Mouse (Mus musculus) 416B (cell line): Measurements from ENCODE around the gene Plaur.
"Not testable (repeated sequence)": the region's sequence is repeated elsewhere in the genome, so short reads cannot be mapped to it uniquely, and the experiment has no call there.

Experiments
- DNase-seq: peaks from one replicate; pipeline ENCODE4 v3.0.0; 2011; ENCODE audit warnings: low read depth

Plaur gene

DNA sequence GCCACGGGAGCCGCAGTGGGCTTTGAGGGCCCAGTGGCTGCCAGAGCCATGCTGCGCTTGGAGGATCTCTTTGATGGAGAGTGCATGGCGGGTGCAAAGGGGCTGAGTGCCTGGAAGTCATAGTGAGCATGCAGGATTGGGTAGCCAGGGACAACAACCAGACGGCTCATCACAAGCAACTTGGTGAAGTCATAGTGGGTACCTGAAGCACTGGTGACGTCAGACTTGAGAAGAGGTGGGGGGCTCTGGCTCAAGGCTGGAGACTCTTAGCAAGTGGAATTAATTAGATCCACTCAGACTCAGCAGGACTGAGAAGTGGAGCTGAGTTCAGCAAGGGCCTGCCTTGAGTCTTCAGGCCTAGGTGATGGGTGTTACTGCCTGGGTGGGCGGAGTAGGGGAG, 50.1 kb downstream of the Plaur start, which contains the start of gene AC161166.1:
AC161166.1 (minus strand) TSS at position 101 of the 400 bp plus-strand sequence.
- DNase-seq, result no peak

DNA sequence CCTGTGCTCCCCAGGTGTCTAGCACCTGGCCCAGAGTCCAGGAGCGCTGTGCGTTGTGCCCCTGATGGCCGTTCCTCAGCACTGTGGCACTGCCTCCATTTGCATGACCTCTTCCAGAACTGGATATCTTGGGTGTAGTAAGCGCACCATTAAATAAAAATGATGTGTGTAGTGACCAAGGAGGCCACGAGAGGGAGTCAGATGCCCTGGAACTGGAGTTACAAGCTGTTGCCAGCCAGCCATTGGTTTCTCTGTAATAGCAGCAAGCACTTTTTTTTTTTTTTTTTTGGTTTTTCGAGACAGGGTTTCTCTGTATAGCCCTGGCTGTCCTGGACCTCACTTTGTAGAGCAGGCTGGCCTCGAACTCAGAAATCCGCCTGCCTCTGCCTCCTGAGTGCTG, 54.0 kb downstream of the Plaur start:
- peak; percentile 49 for DNase-seq

GRCm38 (mm10) chr7:24517077-24517476, 54.8 kb downstream of the Plaur start:
- peak; percentile 28 for DNase-seq

- no peak for DNase-seq
Measured at GRCm38 (mm10) chr7:24517654-24518053, 55.4 kb downstream of the Plaur start.

DNA sequence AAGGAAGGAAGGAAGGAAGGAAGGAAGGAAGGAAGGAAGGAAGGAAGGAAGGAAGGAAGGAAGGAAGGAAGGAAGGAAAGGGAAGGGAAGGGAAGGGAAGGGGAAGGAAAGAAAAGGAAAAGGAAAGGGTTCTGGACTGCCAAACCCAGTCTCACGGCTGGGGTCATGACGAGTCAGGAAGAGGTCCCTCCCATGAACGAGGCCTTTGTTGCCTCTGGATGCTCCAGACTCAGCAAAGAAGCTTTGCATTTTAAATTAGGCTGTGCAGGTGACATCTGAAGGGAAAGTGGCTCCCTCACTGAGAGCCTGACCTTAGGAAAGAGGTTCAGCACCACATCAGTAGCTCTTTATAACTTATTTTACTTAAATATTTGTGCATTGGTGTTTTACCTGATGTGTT, 56.8 kb downstream of the Plaur start:
- no peak for DNase-seq

DNA sequence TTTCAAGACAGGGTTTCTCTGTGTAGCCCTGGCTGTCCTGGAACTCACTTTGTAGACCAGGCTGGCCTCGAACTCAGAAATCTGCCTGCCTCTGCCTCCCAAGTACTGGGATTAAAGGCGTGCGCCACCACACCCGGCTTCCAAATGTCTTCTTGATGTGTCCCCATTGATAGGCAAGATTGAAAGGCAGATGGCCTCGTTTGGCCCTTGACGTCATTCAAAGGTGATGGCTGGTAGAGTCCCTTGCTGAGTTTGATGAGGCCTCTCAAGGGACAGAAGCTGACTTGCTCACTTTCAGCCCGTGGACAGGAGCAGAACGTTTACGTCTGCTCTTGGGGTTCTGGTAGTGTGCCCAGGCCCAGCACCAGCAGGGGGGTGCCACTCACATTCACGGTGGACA, 57.8 kb downstream of the Plaur start:
- not testable (repeated sequence) for DNase-seq

GRCm38 (mm10) chr7:24522805-24523204, 60.5 kb downstream of the Plaur start:
- no peak for DNase-seq

GRCm38 (mm10) chr7:24523723-24524122, 61.4 kb downstream of the Plaur start:
- no peak for DNase-seq

DNA sequence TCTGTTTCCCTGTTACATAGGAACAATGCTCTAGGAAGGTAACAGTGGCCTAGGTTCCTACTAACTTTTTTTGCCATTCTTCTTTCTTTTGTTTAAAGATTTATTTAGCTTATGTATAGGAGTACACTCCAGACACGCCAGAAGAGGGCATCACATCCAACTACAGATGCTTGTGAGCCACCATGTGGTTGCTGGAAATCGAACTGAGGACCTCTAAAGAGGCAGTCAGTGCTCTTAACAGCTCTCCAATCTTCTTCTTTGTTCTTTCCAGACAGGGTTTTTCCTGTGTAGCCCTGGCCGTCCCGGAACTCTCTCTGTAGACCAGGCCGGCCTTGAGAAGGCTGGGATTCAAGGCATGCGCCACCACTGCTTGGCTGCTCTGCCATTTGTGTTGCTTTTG, 62.7 kb downstream of the Plaur start:
- DNase-seq, result peak; percentile 37
